In the genomic region with DNA sequence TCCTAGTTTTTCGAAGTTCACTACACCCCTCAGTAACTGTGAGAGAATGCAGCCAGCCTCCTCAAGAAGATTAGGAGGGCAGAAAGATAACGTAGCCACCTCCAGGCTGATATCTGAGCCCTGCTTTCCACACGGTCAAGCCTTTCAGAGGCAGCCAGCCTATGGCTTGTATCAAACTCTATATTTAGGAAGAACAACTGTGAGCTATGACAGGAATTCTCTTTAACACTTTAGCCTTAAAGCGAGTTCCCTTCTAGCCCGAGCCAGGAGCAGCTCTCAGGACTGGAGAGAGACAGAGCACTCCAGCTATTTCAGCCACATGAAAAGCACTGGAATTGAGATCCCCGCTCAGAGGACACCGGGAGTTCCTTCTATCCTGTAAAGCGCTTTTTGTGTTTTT, we compare ENCODE assay signal across 13 mouse cellular contexts. TPM values are rescaled to one million over a fixed set of nuclear protein-coding genes. Genes with fewer than 3 reads are reported as not detected.
DNase-seq lines count a peak whose midpoint lies in the region; ATAC-seq and TF ChIP-seq lines count a peak whose summit lies in the region.
"Had no signal": no experiment of that assay in that cellular context is flagged by ENCODE, and none has a peak within 500 bp of the region (broad histone marks: within the 10 kb centered on the region; RNA-seq: fewer than 3 reads in every experiment).

A gene (plus strand): TSS at position 49 of the 400 bp plus-strand sequence.

- no peaks in the 10 kb centered on the region for H3K27me3 ChIP-seq in kidney, postnatal 0 days (ENCODE audit: insufficient read depth, low read length)
- no peaks in the 10 kb centered on the region for H3K27me3 ChIP-seq in heart, embryonic 10.5 days (ENCODE audit: insufficient read depth, poor library complexity, severe bottlenecking)
- H3K27me3 ChIP-seq in limb, embryonic 14.5 days (ENCODE audit: control insufficient read depth, insufficient read depth, low read length) = no peaks in the 10 kb centered on the region

- H3K9ac ChIP-seq in kidney, postnatal 0 days (ENCODE audit: low read depth, low read length) = no peak within 1 kb of the TSS
- H3K9ac ChIP-seq in limb, embryonic 14.5 days (ENCODE audit: low read depth, low read length, severe bottlenecking) = no peak within 1 kb of the TSS

- no peak within 1 kb of the TSS for H3K27ac ChIP-seq in kidney, postnatal 0 days
- H3K27ac ChIP-seq in heart, embryonic 10.5 days = peak within 1 kb of the TSS; percentile 84
- no peak within 1 kb of the TSS for H3K27ac ChIP-seq in limb, embryonic 14.5 days (replicated peaks; ENCODE audit: low read depth, low read length)

- WGBS in kidney, postnatal 0 days = 61% methylated on average over 8 of the region's 8 CpGs
- 37% methylated on average over 8 of the region's 8 CpGs for WGBS in heart, embryonic 10.5 days
- WGBS in limb, embryonic 14.5 days = 63% methylated on average over 8 of the region's 8 CpGs

- H3K9me3 ChIP-seq in kidney, postnatal 0 days (replicated peaks; ENCODE audit: low read length) = no peaks in the 10 kb centered on the region
- no peaks in the 10 kb centered on the region for H3K9me3 ChIP-seq in heart, embryonic 10.5 days
- no peaks in the 10 kb centered on the region for H3K9me3 ChIP-seq in limb, embryonic 14.5 days (ENCODE audit: control insufficient read depth, low read length)

- no peaks in the 10 kb centered on the region for H3K4me1 ChIP-seq in kidney, postnatal 0 days (replicated peaks; ENCODE audit: insufficient read depth, low read length)
- no peaks in the 10 kb centered on the region for H3K4me1 ChIP-seq in heart, embryonic 10.5 days
- no peaks in the 10 kb centered on the region for H3K4me1 ChIP-seq in limb, embryonic 14.5 days (ENCODE audit: control insufficient read depth, insufficient read depth, low read length)

- no peak within 1 kb of the TSS for H3K4me2 ChIP-seq in kidney, postnatal 0 days (ENCODE audit: low read length)
- no peak within 1 kb of the TSS for H3K4me2 ChIP-seq in limb, embryonic 14.5 days (replicated peaks; ENCODE audit: low read depth, low read length, severe bottlenecking)

- no peaks in the 10 kb centered on the region for H3K36me3 ChIP-seq in kidney, postnatal 0 days (ENCODE audit: insufficient read depth, low read length)
- no peaks in the 10 kb centered on the region for H3K36me3 ChIP-seq in heart, embryonic 10.5 days
- no peaks in the 10 kb centered on the region for H3K36me3 ChIP-seq in limb, embryonic 14.5 days (ENCODE audit: control insufficient read depth, insufficient read depth, low read length)

- TF ChIP-seq CTCF in kidney, postnatal 0 days (IDR thresholded peaks at IDR 0.05; ENCODE audit: low read depth) = no peak

- H3K4me3 ChIP-seq in kidney, postnatal 0 days (replicated peaks; ENCODE audit: low read depth, low read length) = no peak within 1 kb of the TSS
- H3K4me3 ChIP-seq in heart, embryonic 10.5 days = peak within 1 kb of the TSS; percentile 53
- no peak within 1 kb of the TSS for H3K4me3 ChIP-seq in limb, embryonic 14.5 days (replicated peaks; ENCODE audit: low read length)

- no peak for DNase-seq in kidney, postnatal 0 days (ENCODE audit: low spot score)
- no peak for DNase-seq in kidney, postnatal 10 days
- peak; percentile 16 for DNase-seq in gastrocnemius, adult 18-20 months (ENCODE audit: low spot score)
- DNase-seq in heart, embryonic 10.5 days (ENCODE audit: low spot score) = no peak
- no peak for DNase-seq in limb, embryonic 14.5 days (ENCODE audit: low spot score)
- DNase-seq in layer of hippocampus, postnatal 25 days (ENCODE audit: extremely low spot score in 1 of 2, low spot score in 1 of 2) = no peak
- DNase-seq in layer of hippocampus, adult 11-12 months (ENCODE audit: low spot score) = no peak
- DNase-seq: lung, postnatal 10 days had no signal

- ATAC-seq in kidney, postnatal 0 days (replicated peaks; ENCODE audit: low FRiP score, low read depth) = no peak
- ATAC-seq in limb, embryonic 14.5 days (ENCODE audit: low FRiP score, low read depth) = no peak
- ATAC-seq in erythroid progenitor cell, adult 5-6 weeks (replicated peaks; ENCODE audit: low FRiP score, poor library complexity, severe bottlenecking) = no peak
- ATAC-seq: midbrain, embryonic 16.5 days had no signal

- no peak for TF ChIP-seq POLR2A in limb, embryonic 14.5 days (IDR thresholded peaks at IDR 0.05; ENCODE audit: borderline replicate concordance, extremely low read depth, insufficient read depth, insufficient read length)

RNA-seq across cellular contexts. Expression of the gene that starts here (rescaled TPM):
- polyA plus RNA-seq in kidney, postnatal 0 days (2015; fragmentation: Nextera tagmentation; extraction: Ambion mirVana) = 11.6 and 12.6 TPM in 2 replicates
- 100 to 1,000 TPM; 352 to 355 TPM for total RNA-seq in gastrocnemius, adult 18-20 months (2021)
- 308 and 620 TPM in 2 replicates for polyA plus RNA-seq in heart, embryonic 10.5 days (2016; fragmentation: Nextera tagmentation; extraction: Ambion mirVana)
- polyA plus RNA-seq in limb, embryonic 14.5 days (2012; rRNA removed) = 19.7 and 29.7 TPM in 2 replicates
- 32.4 and 44.8 TPM in 2 replicates for polyA plus RNA-seq in limb, embryonic 14.5 days (2014; fragmentation: Nextera tagmentation; extraction: Ambion mirVana)
- not detected in 2 replicates for total RNA-seq in erythroid progenitor cell, adult 5-6 weeks (2015; ENCODE audit: low replicate concordance)
- total RNA-seq in erythroid progenitor cell, adult 5-6 weeks (2017; ENCODE audit: low replicate concordance) = not detected in 2 replicates
- total RNA-seq in layer of hippocampus, postnatal 25 days (2021) = not detected
- total RNA-seq: ES-E14; layer of hippocampus, adult 18-20 months; left cerebral cortex, postnatal 25 days had no signal
- polyA plus RNA-seq: midbrain, embryonic 16.5 days had no signal

Comparison
In these comparisons a context has a peak if more than half of its experiments do, and no peak if none do; other contexts are left out.
1. RNA of the gene that starts here (total RNA-seq): 352 to 355 TPM in gastrocnemius, adult 18-20 months; not detected in erythroid progenitor cell, adult 5-6 weeks and not detected in layer of hippocampus, postnatal 25 days; every median in the first group is over 100 times any median in the second.